Mouse (Mus musculus) cerebellum, adult 11-12 months (tissue): ENCODE data around the gene Bok.

Experiments
- DNase-seq: peaks from one replicate; pipeline ENCODE4 v3.0.0; 2022

Bok gene

DNA sequence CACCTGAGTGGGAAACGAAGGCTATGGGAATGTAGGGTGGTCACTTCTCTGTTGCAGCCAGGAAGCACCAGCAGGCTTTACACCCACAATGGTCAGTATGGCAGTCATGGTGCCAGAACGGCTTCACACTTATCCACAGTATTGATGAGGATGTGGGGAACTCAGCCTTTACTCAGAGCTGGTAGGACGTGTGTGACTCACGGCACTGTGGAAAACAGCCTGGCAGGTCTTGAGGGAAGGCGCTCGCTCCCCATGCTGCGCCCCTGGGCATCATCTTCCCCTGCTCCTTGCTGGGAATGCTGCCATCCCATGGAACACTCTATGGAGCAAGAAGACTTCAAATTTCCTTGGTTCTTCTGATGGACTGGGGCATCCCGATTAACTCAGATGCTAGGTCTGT lies 5.6 kb downstream of the Bok start:
- no peak for DNase-seq

GRCm38 (mm10) chr1:93691786-93692357 lies 6.4 kb downstream of the Bok start:
- no peak for DNase-seq

DNA sequence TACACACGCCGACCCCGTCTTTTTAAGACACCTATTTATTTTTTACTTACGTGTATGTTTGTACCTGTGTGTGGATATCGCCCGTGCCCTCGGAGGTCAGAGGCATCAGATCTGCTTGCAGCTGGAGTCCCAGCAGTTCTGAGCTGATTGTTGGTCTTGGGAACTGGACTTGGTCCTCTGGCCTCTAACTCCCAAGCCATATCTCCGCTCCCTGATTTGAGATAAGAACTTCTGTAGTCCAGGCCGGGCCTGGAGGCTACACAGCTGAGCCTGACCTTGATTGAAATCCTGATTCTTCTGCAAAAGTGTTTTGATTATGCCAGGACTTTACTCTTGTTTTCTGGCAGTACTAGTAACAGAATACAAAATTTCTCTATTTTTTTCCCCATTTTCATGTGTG lies 7.3 kb downstream of the Bok start:
- no peak for DNase-seq

DNA sequence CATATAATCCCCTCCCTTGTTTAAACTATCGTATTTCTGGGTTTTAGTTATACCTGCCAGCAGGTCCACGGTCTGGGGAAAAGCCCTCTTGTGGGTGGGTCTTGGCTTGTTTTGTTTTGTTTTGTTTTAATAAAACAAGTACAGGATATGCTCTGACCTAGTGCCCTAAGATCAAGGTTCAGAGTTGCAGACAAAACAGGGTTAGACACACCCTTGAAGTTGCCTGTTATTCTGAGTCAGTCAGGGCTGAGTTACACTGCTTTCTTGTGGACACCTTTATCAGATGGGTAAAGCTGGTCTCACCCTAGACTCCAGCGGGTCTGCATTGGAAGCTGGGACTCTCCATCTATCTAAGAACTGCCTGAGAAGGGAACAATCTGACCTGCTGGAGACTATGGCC lies 8.0 kb downstream of the Bok start:
- DNase-seq: no peak

GRCm38 (mm10) chr1:93693943-93694342 lies 8.5 kb downstream of the Bok start:
- no peak for DNase-seq

DNA sequence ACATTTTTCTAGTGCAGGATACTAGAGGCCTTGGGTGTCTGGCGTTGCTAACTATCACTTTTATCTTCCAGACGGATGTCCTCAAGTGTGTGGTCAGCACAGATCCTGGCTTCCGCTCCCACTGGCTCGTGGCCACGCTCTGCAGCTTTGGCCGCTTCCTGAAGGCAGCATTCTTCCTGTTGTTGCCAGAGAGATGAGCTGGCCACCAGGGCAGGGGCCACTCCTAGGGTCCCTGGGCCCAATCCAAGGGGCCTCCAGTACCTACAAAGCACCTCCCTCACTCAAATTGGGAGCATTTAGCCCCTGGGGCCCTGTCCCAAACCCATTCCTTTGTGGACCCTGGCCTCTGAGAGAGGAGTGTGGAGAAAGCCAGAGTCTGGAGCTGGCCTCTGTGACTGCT lies 9.5 kb downstream of the Bok start:
- DNase-seq: peak; percentile 32

GRCm38 (mm10) chr1:93697317-93697716 lies 11.9 kb downstream of the Bok start:
- no peak for DNase-seq

DNA sequence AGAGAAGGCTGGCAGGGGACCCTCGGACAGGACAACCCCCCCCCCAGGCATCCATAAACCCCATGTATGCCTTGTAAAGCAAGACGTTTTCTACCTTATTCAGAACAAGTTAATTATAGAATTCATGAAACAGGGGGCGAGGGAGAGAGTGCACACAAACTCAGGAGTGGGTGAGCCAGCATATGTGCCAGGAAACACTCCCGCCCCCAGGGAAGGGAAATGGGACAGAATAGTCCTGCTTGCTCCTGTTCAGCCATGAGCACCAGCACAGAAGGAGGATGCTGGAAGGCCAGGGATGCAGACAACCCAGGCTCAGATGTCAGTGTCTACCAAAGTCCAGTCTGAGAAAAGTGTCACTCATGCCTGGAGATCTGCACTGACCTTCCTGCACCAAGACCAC lies 13.7 kb downstream of the Bok start:
- no peak for DNase-seq

DNA sequence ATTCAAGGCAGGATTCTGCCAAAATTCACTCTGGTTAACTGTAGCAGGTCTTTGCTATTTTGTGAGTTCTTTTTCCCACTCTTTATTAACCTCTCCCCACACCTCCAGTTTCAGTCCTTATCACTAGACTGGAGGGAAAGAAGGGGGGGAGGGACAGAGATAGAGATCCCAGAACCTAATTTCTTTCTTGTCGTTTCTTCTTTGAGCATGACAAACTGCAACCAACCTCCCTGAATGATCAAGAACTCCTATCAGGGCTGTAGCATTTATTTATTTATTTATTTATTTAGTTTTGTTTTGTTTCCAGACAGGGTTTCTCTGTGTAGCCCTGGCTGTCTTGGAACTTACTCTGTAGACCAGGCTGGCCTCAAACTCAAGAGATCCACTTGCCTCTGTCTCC lies 16.6 kb downstream of the Bok start:
- no peak for DNase-seq

- no peak for DNase-seq
Measured at GRCm38 (mm10) chr1:93703472-93704048, 18.1 kb downstream of the Bok start.

DNA sequence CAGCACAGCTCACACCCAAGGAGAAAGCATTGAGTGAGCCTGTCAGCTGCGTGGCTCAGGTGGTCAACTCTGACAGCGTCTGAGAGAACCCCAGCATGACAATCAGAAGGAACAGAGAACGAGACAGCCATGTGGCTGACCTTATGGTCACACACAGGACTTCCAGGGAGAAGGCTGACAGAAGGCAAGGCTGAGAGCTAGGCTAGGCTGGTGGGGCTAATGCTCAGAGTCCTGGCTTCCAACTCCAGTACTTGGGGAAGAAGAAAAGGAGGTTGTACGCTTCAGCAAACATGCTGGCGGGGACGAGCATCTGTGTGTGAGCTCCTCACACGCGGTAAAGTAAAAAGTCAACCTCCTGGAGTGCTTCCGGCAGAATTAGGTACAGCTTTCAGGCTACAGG lies 18.9 kb downstream of the Bok start:
- no peak for DNase-seq

- no peak for DNase-seq
Measured at GRCm38 (mm10) chr1:93705389-93705788, 19.9 kb downstream of the Bok start.

DNA sequence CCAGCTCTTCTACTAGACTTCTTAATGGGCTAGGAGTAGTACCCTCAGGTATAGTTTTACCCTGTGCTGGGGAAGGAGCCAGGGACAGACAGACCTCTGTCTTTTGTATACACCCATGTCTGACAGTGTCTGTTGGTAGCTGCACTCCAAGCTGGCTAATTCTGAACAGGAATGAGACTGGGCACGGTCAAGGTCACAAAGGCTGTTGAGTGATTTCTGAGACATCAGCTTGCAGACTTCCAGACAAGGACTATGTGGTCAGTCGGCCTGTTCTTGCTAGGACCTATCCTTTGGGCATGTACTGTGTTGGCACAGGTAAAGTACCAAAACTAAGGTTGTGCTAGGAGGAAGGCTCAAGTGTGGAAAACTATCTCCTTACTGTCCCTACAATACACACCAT lies 30.7 kb downstream of the Bok start:
- DNase-seq: no peak

DNA sequence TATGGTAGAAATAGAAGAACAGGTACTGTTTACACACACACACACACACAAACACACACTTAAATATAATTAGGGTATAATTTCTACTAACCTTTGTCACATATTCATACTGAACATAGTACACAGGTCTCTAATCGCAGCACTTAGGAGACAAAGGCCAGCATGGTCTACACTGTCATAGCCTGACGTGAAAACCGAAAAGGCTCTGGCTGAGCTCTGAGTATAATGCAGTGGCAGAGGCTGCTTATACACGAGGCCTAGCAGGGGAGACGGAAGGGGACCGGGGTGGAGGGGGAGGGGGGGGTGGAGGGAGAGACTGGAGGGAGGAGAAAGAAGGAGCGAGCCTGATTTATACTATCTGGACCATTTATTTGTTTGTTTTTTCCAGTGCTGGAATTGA lies 36.1 kb downstream of the Bok start:
- DNase-seq: no peak

DNA sequence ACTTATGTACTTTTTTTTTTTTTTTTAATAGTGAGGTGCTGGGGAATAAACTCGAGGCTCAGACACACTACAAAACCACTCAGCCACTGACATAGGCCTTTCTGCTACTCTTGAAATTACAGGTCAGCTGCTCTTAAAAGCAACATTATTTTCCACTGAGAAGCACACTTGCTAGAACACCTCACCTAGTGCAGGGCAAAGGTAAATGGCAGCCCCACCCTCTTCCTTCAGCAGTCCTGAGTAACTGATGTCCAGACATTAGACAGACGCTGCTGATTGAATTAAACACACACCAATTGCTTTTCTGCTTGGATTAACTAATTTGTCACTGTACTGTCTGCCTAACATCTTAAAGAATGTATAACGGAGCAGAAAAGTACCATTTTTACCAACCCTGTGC lies 39.2 kb downstream of the Bok start:
- DNase-seq: no peak

DNA sequence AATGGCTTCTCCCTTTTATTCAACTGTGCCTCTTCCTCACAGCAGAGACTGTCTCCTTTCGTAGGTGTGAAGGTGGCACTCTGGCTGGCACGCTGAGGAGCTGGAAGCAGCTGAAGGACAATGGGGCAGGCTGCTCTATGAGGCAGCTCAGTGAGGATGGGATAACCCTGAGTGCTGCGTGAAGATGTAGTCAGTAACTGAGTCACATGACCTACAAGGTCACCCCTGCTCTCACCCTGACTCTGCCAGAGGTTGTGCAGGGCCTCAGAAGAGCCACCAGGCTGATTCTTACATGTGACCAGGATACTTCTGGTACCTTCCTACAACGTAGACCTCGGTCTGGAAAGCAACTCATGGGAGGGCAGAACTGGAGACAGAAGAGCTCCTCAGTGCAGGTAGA lies 40.2 kb downstream of the Bok start:
- DNase-seq: no peak

- DNase-seq: peak; percentile 15
Measured at GRCm38 (mm10) chr1:93726116-93726515, 40.7 kb downstream of the Bok start.

DNA sequence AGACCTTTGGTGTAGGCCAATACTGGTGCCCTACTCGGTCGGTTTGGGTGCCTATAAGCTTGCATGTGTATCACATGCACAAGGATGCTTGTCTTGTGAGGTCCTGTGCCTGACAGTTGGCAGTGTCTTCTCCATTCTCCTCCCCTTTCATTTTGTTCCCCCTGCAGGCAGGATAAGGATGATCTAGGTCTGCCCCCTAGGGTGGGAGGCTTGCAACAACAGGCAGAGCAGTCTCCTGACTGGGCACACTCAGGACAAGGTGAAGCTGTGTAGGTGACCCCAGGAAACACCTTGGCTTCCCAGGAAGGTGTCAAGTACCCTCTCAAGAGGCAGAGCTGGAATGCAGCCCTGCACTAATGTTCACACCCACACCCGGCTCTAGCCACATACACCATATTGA lies 41.5 kb downstream of the Bok start:
- peak; percentile 29 for DNase-seq

DNA sequence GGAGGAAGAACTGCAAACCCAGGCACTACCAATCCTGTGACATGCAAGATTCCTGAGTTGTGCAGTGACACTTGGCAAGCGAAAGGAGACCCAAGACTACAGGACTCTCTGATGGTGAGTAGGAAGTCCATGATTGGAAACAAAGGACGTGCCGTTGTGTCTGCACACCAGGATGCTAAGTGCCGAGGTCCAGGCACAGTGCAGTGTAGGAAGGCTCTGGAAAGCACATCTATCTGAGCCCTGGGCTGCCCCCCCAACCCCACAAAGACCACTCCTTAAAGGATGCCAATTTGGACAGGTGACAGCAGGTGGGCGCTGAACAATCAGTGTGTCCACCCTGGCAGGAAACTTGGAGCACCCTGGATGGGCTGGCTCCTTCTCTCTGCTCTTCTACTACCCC lies 45.6 kb downstream of the Bok start:
- DNase-seq: peak; percentile 48

GRCm38 (mm10) chr1:93731880-93732281 lies 46.4 kb downstream of the Bok start:
- DNase-seq: peak; percentile 33

DNA sequence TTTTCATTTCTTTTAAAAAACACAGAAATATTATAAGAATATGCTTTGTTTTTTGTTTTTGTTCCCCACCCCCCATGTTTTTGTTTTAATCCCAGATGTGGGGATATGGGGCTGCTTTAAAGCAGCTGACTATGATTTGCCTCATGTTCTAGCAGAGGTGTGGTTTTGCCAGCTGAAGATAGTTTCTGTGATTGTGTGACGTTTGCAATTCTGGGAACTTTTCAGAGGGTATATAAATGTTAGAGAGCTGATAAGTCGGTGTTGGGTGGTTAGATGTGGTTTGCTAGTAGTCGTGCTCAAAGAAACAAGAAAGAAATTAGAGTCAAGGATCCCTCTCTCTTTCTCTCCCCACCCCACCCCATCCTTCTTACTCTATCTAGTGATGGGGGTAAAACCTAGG lies 50.4 kb downstream of the Bok start:
- no peak for DNase-seq

- DNase-seq: no peak
Measured at GRCm38 (mm10) chr1:93737711-93738110, 52.3 kb downstream of the Bok start.

DNA sequence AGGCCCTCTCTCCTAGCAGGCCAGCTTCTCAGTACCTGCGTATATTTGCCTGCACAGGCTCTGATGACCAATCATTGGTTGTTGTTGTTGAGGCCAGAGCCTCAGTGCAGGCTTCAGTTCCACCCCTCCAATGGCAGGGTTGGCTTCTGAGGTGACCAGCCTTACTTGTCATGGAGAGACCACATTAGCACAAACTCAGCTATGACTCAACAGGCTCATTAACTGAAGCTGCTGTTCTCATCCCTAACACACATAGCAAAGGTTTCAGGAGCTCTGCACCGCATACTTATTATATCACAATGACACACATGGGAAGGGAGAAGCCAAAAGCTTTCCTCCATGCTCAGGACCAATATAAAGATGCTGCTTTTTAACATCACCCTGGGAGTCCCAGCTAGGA lies 55.2 kb downstream of the Bok start:
- DNase-seq: no peak

DNA sequence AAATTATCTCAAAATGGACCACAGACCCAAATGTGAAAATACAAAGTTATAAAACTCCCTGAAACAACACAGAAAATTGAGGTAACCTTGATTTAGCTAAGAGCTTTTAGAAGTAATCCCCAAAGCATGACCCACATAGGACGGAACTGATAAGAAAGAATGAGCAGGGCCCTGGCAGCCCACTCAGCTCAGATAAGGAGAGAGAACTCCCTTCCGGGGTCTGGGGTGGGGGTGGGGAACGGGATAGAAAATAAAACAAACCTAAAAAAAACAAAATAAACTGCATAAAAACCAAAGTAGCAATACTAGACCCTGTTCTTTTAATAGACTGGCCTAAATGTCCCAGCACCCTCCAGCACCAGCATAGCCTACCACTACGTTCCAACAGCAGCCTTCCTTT lies 56.5 kb downstream of the Bok start:
- DNase-seq: no peak

DNA sequence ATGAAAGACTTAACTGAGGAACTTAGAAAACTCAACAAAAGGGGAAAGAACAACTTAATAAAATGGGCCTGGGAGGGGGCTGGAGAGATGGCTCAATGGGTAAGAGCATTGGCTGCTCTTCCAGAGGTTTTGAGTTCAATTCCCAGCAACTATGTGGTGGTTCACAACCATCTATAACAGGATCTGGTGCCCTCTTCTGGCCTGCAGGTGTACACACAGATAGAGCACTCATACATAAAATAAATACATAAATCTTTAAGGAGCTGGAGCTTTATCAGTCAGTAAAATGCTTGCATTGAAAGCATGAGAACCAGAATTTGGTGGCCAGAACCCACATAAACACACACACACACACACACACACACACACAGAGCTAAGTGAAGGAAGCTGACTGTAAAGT lies 57.5 kb downstream of the Bok start:
- no peak for DNase-seq
